Mouse (Mus musculus) cortical plate, adult 2 months (tissue): ENCODE results near the gene Tmem211. TPM values are rescaled to one million over a fixed set of nuclear protein-coding genes. Genes with fewer than 3 reads are reported as not detected.

Experiments used
- H3K27ac ChIP-seq: fragments of 200-500 bp; 2 replicates; pipeline ENCODE4 v1.5.1; 2012; ENCODE audit warnings: low read length, control low read depth, inconsistent platforms; ENCODE audit not compliant: insufficient read depth
- H3K4me1 ChIP-seq: fragments of 200-500 bp; 2 replicates; pipeline ENCODE4 v1.6.1; 2011; ENCODE audit warnings: low read length; ENCODE audit not compliant: control insufficient read depth, insufficient read depth
- H3K4me3 ChIP-seq: fragments of 200-500 bp; 2 replicates; pipeline ENCODE4 v1.5.1; 2011; ENCODE audit warnings: mild to moderate bottlenecking, low read length, control low read depth; ENCODE audit not compliant: insufficient read depth
- CTCF ChIP-seq: fragments of 200-500 bp; IDR thresholded peaks from 2 replicates; pipeline ENCODE4 v1.5.1; 2011; ENCODE audit warnings: mild to moderate bottlenecking, control low read depth, low read length; ENCODE audit not compliant: insufficient read depth; ENCODE audit errors: extremely low read depth
- POLR2A ChIP-seq: fragments of 200-500 bp; IDR thresholded peaks from 2 replicates; pipeline ENCODE4 v1.6.1; 2011; ENCODE audit warnings: mild to moderate bottlenecking, low read length, control low read depth; ENCODE audit not compliant: insufficient read depth; ENCODE audit errors: extremely low read depth
- polyA plus RNA-seq: library from polyadenylated mRNA; depleted of rRNA; stranded (reverse); fragments of >200 nt; gene quantifications from 2 replicates; pipeline ENCODE4 v1.2.3, GENCODE M21; 2012

The Tmem211 gene
- polyA plus RNA-seq, 1 experiment = not detected

DNA sequence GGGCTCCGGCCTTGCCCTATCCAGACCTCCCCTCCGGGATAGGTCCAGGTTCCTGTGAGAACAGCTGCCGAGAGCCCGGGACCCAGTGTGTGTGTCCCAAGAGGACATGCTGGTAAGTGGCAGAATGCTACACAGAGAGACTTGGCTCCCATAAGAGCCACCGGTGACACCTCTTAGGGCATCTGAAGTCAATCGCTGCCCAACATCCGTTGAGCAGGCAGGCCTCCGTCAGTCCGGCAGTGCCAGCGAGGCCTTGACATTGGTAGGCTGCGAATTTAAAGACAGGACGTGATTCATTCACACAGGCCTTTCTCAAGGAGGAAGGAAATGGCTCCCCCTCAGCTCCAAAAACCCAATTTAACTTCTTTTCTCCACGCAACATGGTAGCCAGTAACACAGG is 16.8 kb upstream of the Tmem211 start:
- H3K27ac ChIP-seq = peak overlapping the region; percentile 76
- H3K4me3 ChIP-seq = no peak overlapping the region
- TF ChIP-seq POLR2A (no peak), CTCF (no peak)
- peaks cover 1% of the 10 kb centered on the region for H3K4me1 ChIP-seq

DNA sequence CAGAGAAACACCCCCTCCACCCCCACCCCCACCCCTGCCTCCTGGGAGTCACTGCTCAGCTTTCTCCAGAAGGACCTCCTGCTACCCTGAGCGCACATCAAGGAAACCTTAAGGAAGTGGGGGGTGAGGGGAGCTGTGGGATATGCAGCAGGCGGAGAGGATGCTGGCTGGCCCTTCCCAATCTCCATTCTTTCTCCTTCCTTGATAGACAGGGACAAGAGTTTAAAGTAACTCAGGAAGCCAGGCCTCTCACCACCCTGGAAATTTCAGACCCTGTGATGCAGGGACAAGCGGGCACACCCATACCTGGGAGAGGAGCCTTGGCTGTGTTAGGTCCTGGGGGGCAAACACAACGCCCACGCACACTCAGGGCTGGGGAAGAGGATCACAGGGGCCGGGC is 16.4 kb upstream of the Tmem211 start:
- no peak for TF ChIP-seq POLR2A
- TF ChIP-seq CTCF = no peak
- Histone ChIP-seq H3K4me1 (peaks cover 1% of the 10 kb centered on the region), H3K27ac (no peak overlapping the region), H3K4me3 (no peak overlapping the region)

DNA sequence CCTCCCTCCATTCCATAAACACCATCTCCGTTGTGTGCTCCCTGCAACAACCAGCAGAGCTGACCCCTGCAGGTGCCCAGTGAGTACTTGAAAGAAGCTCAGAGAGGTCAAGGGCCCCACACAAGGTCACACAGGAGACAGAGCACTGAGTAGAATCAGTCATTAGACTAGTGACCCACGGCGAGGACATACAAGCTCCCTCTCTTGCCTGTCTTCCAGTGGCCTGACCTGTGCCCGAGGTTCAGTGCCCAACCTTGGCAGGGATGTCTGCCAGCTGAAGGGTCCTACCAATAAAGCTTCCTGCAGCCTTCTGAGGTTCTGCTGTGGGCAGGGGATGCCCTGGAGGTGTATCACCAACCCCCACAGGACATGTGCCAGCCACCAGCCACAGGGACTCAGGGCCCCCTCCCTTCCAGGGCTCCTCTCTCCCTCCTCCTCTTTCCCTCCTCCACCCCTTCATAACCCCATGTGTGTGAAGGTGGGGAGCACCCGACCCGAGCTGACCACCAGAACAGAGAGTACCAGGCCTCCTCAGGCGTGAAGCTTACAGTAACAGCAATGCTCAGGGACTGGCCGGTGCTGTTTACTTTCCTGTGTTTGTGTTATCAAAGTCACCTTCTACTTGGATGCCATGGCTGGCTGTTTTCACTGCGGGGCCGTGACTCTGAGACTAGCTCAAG is 14.4 kb upstream of the Tmem211 start:
- H3K4me3 ChIP-seq = no peak overlapping the region
- H3K27ac ChIP-seq = no peak overlapping the region
- TF ChIP-seq CTCF (no peak), POLR2A (no peak)
- H3K4me1 ChIP-seq = peaks cover 1% of the 10 kb centered on the region; the same call in 1 of the 2 replicates

DNA sequence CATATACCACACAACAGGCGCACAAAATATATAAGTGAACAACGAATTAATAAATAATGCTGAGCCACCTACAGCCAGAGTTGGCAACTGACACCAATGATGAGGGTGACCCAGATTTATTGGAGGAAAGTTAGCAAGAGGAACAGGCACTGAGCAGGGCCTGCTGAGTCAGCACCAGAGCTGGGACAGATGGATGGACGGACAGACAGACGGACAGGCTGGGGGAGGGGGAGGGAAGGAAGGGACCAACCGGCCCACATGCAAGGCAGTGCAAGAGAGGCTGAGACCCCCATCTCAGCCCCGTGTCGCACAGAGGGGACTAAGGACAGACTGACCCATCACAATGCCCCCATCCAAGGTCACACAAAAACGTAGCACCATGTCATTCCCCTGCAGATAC is 12.7 kb upstream of the Tmem211 start:
- no peak overlapping the region for H3K4me3 ChIP-seq
- H3K27ac ChIP-seq = no peak overlapping the region
- 0 out of 2 replicates have a peak, but pooled peaks cover 1% of the 10 kb centered on the region for H3K4me1 ChIP-seq
- TF ChIP-seq POLR2A (no peak), CTCF (no peak)

DNA sequence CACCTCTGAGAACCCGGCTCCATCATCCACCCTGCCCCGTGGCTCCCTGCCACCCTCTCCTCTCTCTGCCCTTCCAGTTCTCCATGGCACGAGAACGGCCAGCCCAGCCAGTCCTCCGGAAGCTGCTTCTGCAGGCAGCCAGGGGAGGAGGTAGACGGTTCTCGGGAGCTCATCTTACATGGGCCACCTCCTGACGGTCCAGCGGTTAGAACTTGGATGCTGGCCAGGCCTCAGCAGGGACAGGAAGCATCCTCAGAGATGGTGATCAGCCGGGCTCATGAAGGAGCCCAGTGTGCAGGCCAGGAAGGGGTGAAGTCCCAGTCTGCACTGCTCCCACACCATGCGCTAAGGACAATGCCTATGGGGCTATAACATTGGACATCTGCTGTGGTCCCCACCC is 12.3 kb upstream of the Tmem211 start:
- H3K27ac ChIP-seq = no peak overlapping the region

DNA sequence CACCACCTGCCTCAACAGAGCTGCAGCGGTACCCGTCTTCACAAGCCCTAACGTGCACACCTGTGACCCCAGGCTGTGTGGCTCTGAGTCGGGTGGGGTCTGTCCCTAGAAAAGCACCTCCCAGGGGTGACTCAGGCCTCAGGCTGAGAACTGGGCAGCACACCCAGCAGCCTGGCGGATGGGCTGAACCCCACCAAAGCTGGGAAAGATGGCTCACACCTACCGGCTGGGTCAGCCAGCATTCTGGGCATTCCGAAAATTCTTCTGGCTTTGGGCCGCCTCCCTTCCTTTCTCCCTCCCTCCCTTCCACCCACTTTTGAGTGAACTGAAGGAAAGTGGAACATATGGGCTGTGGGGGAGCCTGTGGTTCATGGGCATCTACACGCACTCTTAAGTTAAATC is 11.1 kb upstream of the Tmem211 start:
- TF ChIP-seq CTCF (no peak), POLR2A (no peak)
- Histone ChIP-seq H3K4me3 (no peak overlapping the region), H3K27ac (no peak overlapping the region), H3K4me1 (0 out of 2 replicates have a peak, but pooled peaks cover 1% of the 10 kb centered on the region)

More for the DNA sequence above, 12.3 kb upstream of the Tmem211 start:
- no peak overlapping the region for H3K4me3 ChIP-seq
- H3K4me1 ChIP-seq = 0 out of 2 replicates have a peak, but pooled peaks cover 1% of the 10 kb centered on the region
- TF ChIP-seq POLR2A = no peak
- TF ChIP-seq CTCF = no peak

DNA sequence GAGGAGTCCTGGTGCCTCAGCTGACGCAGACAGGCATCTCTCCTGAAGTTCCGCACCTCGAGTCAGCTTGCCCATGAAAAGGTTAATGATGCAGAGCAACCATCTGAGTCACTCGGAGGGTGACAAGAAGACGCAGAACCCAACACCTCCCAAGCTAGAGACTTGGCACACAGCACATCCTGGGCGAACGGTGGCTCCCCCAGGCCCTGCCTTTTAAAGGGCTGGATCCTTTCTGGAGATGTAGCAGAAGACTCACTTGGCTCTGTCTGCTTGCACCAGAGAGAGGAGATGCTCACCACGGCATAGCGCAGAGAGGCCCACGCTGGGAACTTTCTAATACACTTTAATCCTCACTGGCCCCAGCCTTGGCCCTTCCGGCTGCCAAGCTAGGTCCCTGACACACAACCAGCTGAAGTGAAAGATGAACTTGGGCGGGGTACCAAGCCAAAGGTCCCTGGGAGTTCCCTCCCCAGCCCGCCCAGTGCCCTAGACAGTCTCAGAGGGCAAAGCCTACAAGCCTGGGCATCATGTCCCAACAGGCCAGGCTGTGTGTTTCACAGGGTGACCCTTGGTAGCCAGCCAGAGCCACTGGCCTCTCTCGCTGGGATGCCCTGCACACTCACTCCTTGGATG is 10.3 kb upstream of the Tmem211 start:
- no peak overlapping the region for H3K27ac ChIP-seq

DNA sequence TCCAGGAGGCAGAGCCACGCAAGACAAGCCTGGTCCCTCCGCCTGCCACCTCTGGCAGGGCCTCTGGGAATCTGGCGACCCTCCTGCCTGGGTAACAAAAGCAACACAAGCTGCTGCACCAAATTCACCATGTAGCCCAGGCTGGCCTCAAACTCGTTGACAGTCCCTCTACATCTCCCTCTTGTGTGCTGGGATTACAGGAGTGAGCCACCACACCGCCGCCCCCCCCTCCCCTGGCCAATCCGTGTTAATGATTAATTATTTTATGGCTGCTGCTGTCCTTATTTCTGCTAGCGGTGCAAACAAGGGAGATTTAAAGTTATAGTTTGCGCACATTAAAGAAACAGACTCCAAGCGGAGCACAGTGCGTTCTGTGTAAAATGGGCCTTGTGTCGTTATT is 9.6 kb upstream of the Tmem211 start:
- Histone ChIP-seq H3K4me3 (no peak overlapping the region), H3K27ac (no peak overlapping the region), H3K4me1 (0 out of 2 replicates have a peak, but pooled peaks cover 1% of the 10 kb centered on the region)
- TF ChIP-seq POLR2A (no peak), CTCF (no peak)

More for the DNA sequence above, 10.3 kb upstream of the Tmem211 start:
- Histone ChIP-seq H3K4me3 (no peak overlapping the region), H3K4me1 (0 out of 2 replicates have a peak, but pooled peaks cover 1% of the 10 kb centered on the region)
- TF ChIP-seq CTCF = no peak
- TF ChIP-seq POLR2A = no peak

DNA sequence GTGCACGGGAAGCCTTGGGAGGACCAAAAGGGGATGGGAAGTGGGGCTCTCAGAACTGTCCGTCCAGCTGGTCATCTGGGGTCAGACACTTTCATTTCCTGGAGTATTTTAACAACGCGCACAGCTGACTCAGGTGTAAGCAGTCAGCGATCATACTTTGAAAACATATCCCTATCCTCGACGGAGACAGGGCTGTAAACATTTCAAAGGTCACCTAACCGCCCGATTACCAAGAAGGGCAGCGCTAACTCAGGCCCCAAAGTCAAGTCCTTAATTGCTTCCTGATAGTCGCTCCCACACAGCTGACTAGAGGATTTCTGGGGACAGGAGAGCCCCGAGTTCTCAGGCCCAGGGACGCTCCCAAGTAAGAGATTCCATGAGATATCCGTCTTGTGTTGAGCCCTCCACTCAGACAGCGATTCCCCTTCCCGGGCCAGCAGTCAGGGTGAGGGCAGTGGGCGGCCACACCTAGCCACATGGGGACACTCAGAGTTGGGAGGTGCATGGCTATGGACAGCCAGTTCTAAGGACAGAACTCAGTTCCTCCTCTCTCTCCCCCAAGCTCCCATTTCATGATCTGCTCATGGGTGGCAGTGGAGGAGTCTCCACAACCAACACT is 8.0 kb upstream of the Tmem211 start:
- Histone ChIP-seq H3K4me1 (0 out of 2 replicates have a peak, but pooled peaks cover 1% of the 10 kb centered on the region), H3K27ac (no peak overlapping the region), H3K4me3 (no peak overlapping the region)
- no peak for TF ChIP-seq CTCF
- TF ChIP-seq POLR2A = no peak
